Mouse (Mus musculus) kidney, embryonic 14.5 days (tissue): ENCODE measurements at regions not wholly inside any gene's neighbourhood (a gene's known extent, or its start where the extent isn't known, plus 50 kb on each side); places are given as distances from the start of the nearest gene placed in this dataset.

ENCODE experiments used
- ATAC-seq: fragments of 200-750 bp; cut with Nextera tagmentation; 2 replicates; pipeline ENCODE4 v1.8.0; 2017; ENCODE audit warnings: moderate number of reproducible peaks, mild to moderate bottlenecking, moderate TSS enrichment, moderate library complexity; ENCODE audit not compliant: low FRiP score, low TSS enrichment
- H3K27ac ChIP-seq: fragments of 300-500 bp; sonication (generic); 2 replicates; pipeline ENCODE4 v1.5.1; 2014; ENCODE audit warnings: low read depth, mild to moderate bottlenecking, low read length, moderate library complexity, mixed read lengths
- H3K27me3 ChIP-seq: fragments of 300-500 bp; sonication (generic); 2 replicates; pipeline ENCODE4 v1.6.1; 2014; ENCODE audit warnings: mild to moderate bottlenecking, low read length; ENCODE audit not compliant: control insufficient read depth, insufficient read depth
- H3K36me3 ChIP-seq: fragments of 300-500 bp; sonication (generic); 2 replicates; pipeline ENCODE4 v1.6.1; 2014; ENCODE audit warnings: low read length, mixed read lengths; ENCODE audit not compliant: control insufficient read depth, insufficient read depth
- H3K4me1 ChIP-seq: fragments of 300-500 bp; sonication (generic); 2 replicates; pipeline ENCODE4 v1.6.1; 2014; ENCODE audit warnings: low read length, mixed read lengths; ENCODE audit not compliant: control insufficient read depth, insufficient read depth
- H3K4me2 ChIP-seq: fragments of 300-500 bp; sonication (generic); replicated peaks from 2 replicates; pipeline ENCODE4 v1.6.1; 2014; ENCODE audit warnings: low read depth, mild to moderate bottlenecking, low read length
- H3K4me3 ChIP-seq: fragments of 300-500 bp; sonication (generic); 2 replicates; pipeline ENCODE4 v1.5.1; 2014; ENCODE audit warnings: mild to moderate bottlenecking, low read length
- H3K9ac ChIP-seq: fragments of 300-500 bp; sonication (generic); 2 replicates; pipeline ENCODE4 v1.6.1; 2014; ENCODE audit warnings: low read depth, mild to moderate bottlenecking, low read length, moderate library complexity
- H3K9me3 ChIP-seq: fragments of 300-500 bp; sonication (generic); 2 replicates; pipeline ENCODE4 v1.6.1; 2016; ENCODE audit warnings: low read length; ENCODE audit not compliant: control insufficient read depth
- WGBS: fragments of 180-500 bp; shearing (Covaris S2); extraction: QIAGEN DNeasy Blood & Tissue Kit; methylation state at CpG from one replicate; pipeline ENCODE4 v1.1.7; 2014; 5-methylcytosine and 5-hydroxymethylcytosine counted together

GRCm38 (mm10) chr2:133181216-133181615 lies 235.5 kb upstream of the Fermt1 start:
- 92% methylated on average over 1 of the region's 1 CpGs for WGBS
- H3K27me3 ChIP-seq, result no peaks in the 10 kb centered on the region
- no peaks in the 10 kb centered on the region for H3K4me1 ChIP-seq
- H3K9ac ChIP-seq, result no peak overlapping the region
- no peaks in the 10 kb centered on the region for H3K36me3 ChIP-seq
- ATAC-seq, result no peak
- no peak overlapping the region for H3K4me2 ChIP-seq
- H3K9me3 ChIP-seq, result no peaks in the 10 kb centered on the region
- no peak overlapping the region for H3K27ac ChIP-seq
- H3K4me3 ChIP-seq, result no peak overlapping the region

GRCm38 (mm10) chr2:133182920-133183319 lies 237.2 kb upstream of the Fermt1 start:
- Histone ChIP-seq H3K9ac (no peak overlapping the region), H3K4me1 (no peaks in the 10 kb centered on the region), H3K27me3 (no peaks in the 10 kb centered on the region), H3K36me3 (no peaks in the 10 kb centered on the region), H3K9me3 (no peaks in the 10 kb centered on the region), H3K4me2 (no peak overlapping the region), H3K27ac (no peak overlapping the region), H3K4me3 (no peak overlapping the region)
- WGBS, result 71% methylated on average over 4 of the region's 4 CpGs
- ATAC-seq, result no peak

- no peaks in the 10 kb centered on the region for H3K4me1 ChIP-seq
- WGBS, result 48% methylated on average over 5 of the region's 5 CpGs
- no peak overlapping the region for H3K4me3 ChIP-seq
- H3K27ac ChIP-seq, result no peak overlapping the region
- no peaks in the 10 kb centered on the region for H3K27me3 ChIP-seq
- no peak for ATAC-seq
- H3K4me2 ChIP-seq, result no peak overlapping the region
- H3K36me3 ChIP-seq, result no peaks in the 10 kb centered on the region
- H3K9me3 ChIP-seq, result no peaks in the 10 kb centered on the region
- no peak overlapping the region for H3K9ac ChIP-seq
These were observed 258.7 kb upstream of the Fermt1 start for GRCm38 (mm10) chr2:133204295-133204866.

- no peak overlapping the region for H3K27ac ChIP-seq
- no peaks in the 10 kb centered on the region for H3K27me3 ChIP-seq
- no peaks in the 10 kb centered on the region for H3K4me1 ChIP-seq
- no peak overlapping the region for H3K9ac ChIP-seq
- no peak for ATAC-seq
- no peak overlapping the region for H3K4me2 ChIP-seq
- WGBS, result 62% methylated on average over 4 of the region's 4 CpGs
- H3K36me3 ChIP-seq, result no peaks in the 10 kb centered on the region
- H3K4me3 ChIP-seq, result no peak overlapping the region
- H3K9me3 ChIP-seq, result no peaks in the 10 kb centered on the region
These were observed 262.8 kb upstream of the Fermt1 start for GRCm38 (mm10) chr2:133208498-133208897.

- no peak overlapping the region for H3K4me3 ChIP-seq
- WGBS, result 78% methylated on average over 4 of the region's 4 CpGs
- H3K27ac ChIP-seq, result no peak overlapping the region
- H3K4me2 ChIP-seq, result no peak overlapping the region
- ATAC-seq, result no peak
- H3K36me3 ChIP-seq, result no peaks in the 10 kb centered on the region
- H3K9ac ChIP-seq, result no peak overlapping the region
- H3K4me1 ChIP-seq, result no peaks in the 10 kb centered on the region
- H3K9me3 ChIP-seq, result no peaks in the 10 kb centered on the region
- no peaks in the 10 kb centered on the region for H3K27me3 ChIP-seq
These were observed 276.3 kb upstream of the Fermt1 start for GRCm38 (mm10) chr2:133221762-133222556.

- H3K27me3 ChIP-seq, result no peaks in the 10 kb centered on the region
- H3K36me3 ChIP-seq, result no peaks in the 10 kb centered on the region
- H3K9me3 ChIP-seq, result no peaks in the 10 kb centered on the region
- no peaks in the 10 kb centered on the region for H3K4me1 ChIP-seq
- no peak for ATAC-seq
- no peak overlapping the region for H3K9ac ChIP-seq
- WGBS, result 76% methylated on average over 4 of the region's 4 CpGs
- no peak overlapping the region for H3K27ac ChIP-seq
- no peak overlapping the region for H3K4me3 ChIP-seq
- H3K4me2 ChIP-seq, result no peak overlapping the region
These were observed 289.6 kb upstream of the Fermt1 start for GRCm38 (mm10) chr2:133235175-133235920.

GRCm38 (mm10) chr2:133252131-133252530 lies 299.8 kb upstream of the Bmp2 start:
- ATAC-seq, result no peak
- Histone ChIP-seq H3K27ac (no peak overlapping the region), H3K9me3 (no peaks in the 10 kb centered on the region), H3K4me1 (no peaks in the 10 kb centered on the region), H3K4me2 (no peak overlapping the region), H3K4me3 (no peak overlapping the region), H3K9ac (no peak overlapping the region), H3K36me3 (no peaks in the 10 kb centered on the region), H3K27me3 (no peaks in the 10 kb centered on the region)
- WGBS, result 82% methylated on average over 2 of the region's 2 CpGs

GRCm38 (mm10) chr2:133274424-133274823 lies 277.5 kb upstream of the Bmp2 start:
- H3K4me2 ChIP-seq, result no peak overlapping the region
- no peaks in the 10 kb centered on the region for H3K9me3 ChIP-seq
- no peaks in the 10 kb centered on the region for H3K36me3 ChIP-seq
- H3K27ac ChIP-seq, result no peak overlapping the region
- no peak overlapping the region for H3K9ac ChIP-seq
- H3K4me1 ChIP-seq, result no peaks in the 10 kb centered on the region
- H3K4me3 ChIP-seq, result no peak overlapping the region
- ATAC-seq, result no peak
- no peaks in the 10 kb centered on the region for H3K27me3 ChIP-seq
- WGBS, result 44% methylated on average over 4 of the region's 4 CpGs

- no peak overlapping the region for H3K9ac ChIP-seq
- no peak overlapping the region for H3K27ac ChIP-seq
- H3K36me3 ChIP-seq, result no peaks in the 10 kb centered on the region
- no peaks in the 10 kb centered on the region for H3K27me3 ChIP-seq
- no peak overlapping the region for H3K4me3 ChIP-seq
- 56% methylated on average over 4 of the region's 4 CpGs for WGBS
- no peak for ATAC-seq
- no peaks in the 10 kb centered on the region for H3K9me3 ChIP-seq
- H3K4me2 ChIP-seq, result no peak overlapping the region
- H3K4me1 ChIP-seq, result no peaks in the 10 kb centered on the region
These were observed 273.4 kb upstream of the Bmp2 start for GRCm38 (mm10) chr2:133278546-133278945.
